Mouse (Mus musculus) inflammation-experienced regulatory T-cells, adult 6 months (primary cell): ENCODE measurements around the gene Ncln. TPM values are rescaled to one million over a fixed set of nuclear protein-coding genes. Genes with fewer than 3 reads are reported as not detected.

Source experiments
- ATAC-seq: one replicate; pipeline ENCODE4 v1.8.0; 2017
- polyA plus RNA-seq, 3 experiments: library from polyadenylated mRNA; unstranded; fragments of 100-300 nt; shearing (Covaris generic); gene quantifications; one replicate each; pipeline ENCODE4 v1.2.1; 2017

The Ncln gene
- polyA plus RNA-seq, 3 experiments from 2014 or later, result 34.3 to 41.1 (median 36.9) TPM

DNA sequence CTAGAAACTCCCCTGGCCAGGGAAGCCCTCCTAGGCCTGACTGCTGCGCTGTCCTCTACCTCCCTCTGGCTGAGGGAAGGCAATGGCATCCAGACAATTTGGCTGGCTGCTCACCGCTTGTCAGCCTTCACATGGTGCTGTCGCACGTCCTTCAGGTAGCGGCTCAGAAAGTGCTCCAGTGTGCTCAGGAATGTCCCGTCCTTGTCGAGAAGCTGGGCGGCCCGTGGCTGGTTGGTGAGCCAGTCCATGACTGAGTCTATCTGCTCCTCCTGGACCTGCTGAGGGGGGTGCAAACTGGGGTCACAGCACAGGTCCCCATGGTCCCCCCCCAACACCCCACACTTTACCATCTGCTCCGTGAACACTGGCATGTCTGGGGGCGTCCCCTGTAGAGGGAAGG is 8.1 kb downstream of the Ncln start:
- no peak for ATAC-seq

DNA sequence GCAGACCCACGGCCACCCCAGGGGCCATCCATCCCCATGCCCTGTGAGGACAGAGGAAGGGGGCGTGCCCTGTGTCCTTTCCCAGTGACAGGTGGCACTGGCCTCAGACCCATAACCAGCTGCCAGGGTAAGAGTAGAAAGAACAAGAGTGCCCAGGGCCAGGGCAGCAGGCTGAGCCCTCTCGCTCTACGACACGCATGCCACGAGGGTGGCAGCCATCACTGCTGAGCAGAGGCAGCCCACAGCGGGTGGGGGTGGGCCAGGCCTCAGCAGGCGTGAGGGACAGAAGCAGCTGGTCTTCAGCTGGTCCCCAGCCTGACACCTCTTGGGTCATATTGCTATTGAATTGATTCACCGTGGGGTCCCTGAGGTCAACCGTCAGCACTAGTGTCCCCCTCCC is 9.7 kb downstream of the Ncln start:
- no peak for ATAC-seq

DNA sequence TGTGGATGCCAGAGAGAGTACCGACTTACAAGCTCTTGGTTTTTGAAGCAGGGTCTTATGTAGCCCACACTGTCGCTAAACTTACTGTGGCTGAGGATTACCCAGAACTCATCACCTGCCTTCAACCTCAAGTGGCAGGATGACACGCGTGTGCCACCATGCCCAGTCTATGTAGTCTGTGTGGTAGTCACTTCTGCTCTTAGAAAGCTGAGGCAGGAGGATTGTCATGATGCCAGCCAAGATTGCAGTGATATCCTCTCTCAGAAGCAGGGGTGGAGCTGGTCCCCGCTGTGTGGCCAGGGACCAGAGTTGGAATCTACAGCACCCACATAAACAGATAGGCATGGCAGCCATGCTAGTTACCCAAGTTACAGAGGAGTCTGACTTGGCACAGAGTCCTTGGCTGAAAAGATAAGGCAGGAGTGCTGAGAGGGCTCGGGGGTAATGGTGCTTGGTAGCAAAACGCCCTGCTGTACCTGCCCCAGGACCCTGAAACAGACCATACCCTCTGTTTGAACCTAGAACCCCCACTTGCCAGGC is 10.6 kb downstream of the Ncln start:
- ATAC-seq, result no peak

DNA sequence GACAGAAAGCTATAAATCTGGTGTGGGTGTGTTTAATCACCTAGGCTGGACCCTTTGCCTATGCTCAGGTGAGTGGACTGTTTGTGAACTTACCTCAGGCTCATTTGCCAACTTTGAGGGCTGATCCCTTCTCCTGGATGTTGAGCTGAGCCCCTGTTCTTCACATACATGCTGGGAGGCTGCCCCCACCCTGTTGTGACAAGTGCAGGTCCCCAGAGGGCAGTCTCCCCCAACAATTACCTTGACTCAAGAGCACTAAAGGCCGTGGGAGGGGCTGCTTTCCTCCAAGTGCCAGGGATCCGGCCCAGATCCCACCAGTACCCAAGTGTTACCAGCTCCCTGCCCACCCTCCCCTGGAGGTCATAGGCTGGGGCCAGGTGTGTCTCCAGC is 11.1 kb downstream of the Ncln start:
- ATAC-seq, result peak; percentile 33

DNA sequence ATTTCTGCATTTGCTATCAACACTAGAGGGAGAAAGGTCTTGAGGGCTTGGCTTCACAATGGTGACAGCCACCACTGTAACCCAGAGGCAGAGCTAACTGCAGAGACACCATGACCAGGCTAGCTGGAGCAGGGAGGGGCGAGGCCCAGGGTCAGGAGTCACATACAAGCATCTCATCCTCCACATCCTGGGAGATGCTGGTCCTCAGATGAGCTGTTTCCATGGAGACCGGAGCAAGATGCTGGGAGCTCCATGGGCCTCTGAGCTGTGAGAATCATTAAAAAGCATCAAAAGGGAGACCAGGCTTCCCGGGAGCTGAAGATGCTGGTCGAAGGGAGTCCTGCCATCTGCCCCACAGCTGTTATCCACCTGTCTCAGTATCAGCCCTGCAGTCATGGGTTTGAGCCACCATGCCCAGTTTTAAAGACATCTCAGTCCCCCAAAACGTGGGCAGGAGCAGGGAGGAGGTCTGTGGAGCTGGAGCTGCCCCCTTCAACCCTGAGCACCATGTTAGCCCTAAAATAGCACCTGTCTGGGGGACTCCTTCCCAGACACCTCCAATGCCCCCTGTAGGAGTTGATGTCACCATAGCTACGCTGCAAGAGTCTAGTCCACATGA is 11.6 kb downstream of the Ncln start:
- no peak for ATAC-seq

DNA sequence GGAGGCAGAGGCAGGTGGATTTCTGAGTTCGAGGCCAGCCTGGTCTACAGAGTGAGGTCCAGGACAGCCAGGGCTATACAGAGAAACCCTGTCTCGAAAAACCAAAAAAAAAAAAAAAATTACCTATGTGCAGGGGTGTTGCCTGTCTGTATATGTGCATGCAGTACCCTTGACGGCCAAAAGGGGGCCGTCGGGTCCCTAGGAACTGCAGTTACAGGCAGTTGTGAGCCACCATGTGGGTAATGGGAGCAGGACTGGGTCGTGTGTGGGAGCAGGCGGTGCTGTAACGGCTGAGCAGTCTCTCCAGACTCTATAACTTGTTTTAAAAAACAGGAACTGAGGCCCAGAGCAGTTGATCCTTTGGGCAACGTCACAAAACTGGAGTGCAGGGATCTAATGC is 12.2 kb downstream of the Ncln start:
- peak; percentile 31 for ATAC-seq

DNA sequence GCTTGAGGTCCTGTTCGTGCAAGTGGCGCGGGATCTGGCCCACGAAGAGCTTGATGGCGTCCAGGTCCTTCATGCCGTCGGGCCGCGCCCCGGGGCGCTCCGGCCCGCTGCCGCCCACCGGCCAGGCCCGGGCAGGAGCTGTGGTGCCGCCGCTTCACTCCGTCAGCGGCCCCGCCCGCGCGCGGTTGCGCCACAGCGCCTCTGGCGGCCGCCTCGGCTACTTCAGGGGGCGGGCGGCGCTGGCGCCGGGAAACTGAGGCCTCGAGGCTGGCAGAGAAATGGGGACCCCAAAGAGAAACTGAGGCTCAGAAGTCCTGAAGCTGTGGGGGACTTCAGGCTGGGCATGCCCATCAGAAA is 13.7 kb downstream of the Ncln start, which contains the start of gene Celf5:
Gene Celf5, minus strand, starts transcription at position 177 of the 357 bp plus-strand sequence.
- peak; percentile 72 for ATAC-seq

DNA sequence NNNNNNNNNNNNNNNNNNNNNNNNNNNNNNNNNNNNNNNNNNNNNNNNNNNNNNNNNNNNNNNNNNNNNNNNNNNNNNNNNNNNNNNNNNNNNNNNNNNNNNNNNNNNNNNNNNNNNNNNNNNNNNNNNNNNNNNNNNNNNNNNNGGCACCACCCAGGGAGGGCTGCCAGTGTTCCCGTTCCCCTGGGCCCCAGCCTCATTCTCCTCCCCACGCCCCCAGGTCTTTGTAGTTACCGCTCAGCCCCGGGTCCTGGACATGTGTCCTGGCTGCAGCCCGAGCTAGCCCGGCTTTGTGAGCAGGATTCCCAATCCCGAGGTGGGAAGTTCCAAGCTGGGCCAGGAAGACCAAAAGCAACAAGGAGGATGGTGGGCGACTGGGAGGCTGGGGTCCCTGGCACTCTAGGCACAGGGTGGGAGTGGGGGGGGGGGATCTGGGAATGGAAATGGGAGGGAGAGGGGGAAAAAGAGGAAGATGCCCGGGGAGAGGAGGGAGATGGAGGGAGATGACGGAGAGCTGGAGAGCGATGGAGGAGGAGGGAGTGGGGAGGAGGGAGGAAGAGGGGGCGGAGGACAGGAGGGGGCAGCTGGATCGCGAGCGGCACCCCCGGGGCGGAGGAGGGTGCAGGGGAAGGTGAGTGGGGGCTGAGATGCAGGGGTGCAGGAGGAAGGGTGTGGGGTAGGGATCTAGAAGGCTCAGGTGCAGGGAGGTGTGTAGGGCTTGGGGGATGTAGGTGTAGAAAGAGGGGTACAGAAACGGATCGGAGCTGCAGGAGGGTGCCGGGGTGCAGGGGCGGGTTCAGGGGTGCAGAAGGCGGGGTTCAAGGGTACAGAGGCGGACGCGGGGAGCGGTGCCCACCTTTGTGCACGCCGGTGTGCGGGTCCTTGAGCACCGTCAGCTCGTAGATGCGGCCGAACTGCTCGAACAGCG is 14.3 kb downstream of the Ncln start:
- peak; percentile 49 for ATAC-seq

DNA sequence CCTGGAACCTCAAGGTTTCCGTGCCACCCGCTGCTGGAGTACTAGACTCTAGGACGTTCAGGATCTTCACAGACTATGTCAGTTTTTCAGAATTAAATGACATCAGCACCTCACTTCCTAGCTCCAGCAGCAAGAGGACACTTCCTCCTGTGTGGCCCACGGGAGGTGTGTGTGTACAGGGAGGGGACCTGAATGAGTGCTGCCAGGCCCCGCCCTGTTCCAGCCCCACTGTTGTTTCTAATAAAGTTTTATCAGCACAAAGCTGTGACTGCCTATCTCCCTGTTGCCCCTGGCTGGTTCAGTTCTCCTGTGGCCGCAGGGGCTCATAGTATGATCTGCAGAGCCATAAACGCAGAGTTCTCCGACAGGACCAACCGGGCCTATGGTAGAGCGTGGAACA is 21.7 kb downstream of the Ncln start:
- no peak for ATAC-seq

DNA sequence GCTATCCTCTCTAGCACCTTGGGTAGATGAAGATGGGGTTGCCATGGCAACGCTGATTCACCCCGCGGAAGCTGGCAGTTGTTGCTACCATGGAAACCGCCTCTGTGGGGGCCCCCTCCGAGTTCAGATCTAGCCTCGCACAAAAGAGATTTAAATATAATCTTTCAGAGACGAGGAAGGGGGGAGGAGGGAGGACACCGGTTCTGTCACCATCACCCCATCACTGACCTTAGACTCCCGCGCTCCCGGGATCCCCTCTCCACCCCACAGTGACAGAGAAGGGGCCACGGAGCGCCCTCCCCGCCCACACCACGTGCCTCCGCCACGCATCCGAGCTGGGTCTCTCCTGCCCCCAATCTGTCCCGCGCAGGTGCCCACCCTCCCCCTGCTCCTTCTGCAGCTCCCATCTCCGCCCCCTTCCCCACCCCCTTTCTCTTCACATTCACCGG is 23.2 kb downstream of the Ncln start:
- peak; percentile 47 for ATAC-seq

DNA sequence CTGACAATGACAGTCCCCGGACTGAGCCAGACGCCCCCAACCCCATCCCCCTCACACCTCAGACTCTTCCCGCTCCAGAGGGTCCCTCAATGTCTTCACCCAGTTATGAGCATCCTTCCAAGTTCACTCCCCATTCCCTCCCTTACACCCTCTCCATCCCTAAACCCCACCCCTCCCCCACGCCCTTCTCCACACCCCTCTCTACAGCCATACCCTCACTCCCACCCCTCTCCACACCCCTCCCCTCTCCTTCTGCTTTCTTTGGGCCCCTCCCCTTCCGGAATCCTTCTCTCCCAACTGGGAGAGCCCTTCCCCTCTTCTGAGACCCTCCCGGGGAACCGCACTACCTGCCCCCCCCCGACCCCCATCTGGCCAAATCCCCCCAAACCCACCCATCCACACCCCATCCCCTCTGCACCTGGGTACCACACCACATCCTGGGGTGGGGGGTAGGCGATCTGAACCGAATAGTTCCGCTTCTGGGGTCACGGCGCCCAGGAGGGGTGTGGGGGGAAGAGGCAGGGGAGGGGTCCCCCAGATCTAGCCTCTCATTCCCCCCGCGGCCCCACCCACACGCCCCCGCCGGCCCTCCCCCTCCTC is 23.7 kb downstream of the Ncln start:
- ATAC-seq, result peak; percentile 36

DNA sequence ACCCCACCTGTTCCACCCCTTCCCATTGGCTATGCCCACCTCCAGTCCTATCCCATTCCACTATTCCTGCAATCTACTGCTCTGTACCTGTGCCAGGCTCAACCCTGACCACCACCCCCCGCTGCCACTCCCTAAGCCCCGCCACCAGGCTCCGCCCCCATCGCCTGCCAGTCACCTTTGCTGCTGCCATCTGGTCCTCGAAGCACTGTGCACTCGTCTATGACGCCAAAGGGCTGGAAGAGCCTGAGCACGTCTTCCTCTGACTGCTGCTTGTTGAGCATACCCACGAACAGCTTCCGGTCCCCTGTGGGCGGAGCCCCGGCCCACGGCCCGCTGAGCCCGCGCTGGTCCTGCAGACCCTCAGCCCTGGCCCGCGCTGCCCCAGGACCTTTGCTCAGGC is 25.7 kb downstream of the Ncln start:
- peak; percentile 89 for ATAC-seq

DNA sequence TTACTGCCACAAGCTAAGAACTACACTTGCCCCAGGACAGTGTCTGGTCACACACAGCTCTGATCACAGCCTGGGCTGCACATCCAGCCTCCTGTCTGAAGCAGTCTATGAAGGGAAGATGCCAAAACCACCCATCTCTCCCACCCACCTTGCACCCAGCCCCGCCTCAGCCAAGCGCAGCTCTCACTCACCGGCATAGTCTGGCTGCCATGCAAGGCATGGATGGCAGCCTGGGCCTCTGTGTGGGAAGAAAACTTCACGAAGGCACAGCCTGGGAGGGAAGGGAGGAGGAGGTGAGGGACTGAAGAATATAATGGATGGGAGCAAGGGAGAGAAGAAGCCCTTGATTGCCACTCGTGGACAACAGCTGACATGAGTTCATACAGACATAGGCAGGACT is 26.9 kb downstream of the Ncln start:
- ATAC-seq, result no peak

DNA sequence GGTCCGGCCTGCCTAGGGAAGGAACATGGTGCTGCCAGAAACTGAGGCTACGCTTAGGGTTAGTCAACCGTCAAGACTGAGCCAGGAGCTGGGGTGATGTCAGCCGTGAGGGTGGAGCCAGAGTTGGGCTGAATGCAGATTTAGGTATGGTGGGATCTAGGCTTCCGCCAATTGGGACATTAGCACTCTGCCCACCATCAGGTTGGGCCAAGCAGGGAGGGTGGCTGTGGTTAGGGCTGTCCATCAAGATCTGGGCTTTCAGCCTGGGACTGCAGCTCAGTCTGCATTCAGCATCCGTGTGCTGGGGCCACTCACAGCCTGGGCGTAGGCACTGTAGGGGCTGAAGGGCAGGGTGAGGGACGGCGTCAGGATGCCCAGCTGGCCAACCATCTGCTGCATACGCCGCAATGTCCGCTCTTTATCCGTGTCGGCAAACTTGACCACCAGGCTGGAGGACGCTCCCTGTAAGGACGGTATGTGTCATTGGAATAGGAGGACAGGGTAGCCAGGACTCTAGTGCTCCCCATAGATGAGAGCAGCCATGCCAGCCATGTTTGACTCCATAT is 28.4 kb downstream of the Ncln start:
- no peak for ATAC-seq

DNA sequence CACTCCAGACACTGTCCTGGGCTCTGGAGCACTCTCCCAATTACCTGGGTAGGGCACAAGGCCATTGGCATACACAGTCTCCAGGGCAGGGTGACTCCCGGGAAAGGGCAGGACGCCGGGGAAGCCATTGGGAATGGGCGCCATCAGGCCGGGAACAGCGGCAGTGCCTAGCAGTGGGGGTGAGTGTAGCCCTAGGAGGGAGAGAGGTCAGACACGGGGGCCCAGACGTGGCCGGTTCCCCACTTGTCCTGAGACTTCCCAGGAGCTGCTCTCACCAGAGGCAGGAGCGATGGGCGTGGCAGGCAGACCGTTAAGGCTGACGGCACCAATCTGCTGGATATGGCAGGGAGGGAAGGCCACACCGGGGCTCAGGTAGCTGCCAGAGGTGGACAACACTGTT is 29.3 kb downstream of the Ncln start:
- no peak for ATAC-seq

DNA sequence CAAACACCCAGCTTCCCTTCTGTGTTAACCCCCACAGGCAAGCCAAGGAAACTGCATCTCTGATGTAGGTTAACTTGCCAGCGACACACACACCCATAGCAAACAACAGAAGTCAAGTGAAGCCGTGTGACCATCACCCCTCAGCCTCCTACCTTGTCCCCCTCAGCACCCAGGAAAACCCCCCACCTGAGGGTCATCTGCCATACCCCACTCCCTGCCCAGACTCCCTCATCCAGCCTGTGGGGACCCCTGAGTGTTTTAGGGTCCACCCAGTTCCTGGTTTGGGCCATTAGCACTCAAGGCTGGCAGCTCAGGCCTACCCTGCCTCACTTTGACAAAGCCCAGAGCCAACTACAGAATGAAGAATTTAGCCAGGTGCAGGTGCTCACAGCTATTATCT is 30.1 kb downstream of the Ncln start:
- ATAC-seq, result no peak

DNA sequence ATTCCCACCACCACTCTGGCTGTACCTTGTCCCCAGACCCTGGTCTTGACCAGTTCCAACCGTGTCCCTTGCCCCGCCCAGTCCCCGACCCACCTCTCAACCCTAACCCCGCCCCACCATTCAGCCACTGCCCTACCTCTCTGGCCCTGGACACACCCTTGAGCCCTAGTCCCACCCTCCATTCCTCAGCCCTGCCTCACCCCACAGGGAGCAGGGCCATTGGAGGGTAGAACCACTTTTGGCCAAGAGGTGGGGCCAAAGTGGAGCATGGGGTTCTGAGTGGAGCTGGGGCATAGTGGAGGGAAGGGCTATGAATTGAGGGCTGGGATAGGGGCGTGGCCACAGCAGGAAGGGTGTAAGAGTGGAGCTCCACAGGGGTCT is 30.9 kb downstream of the Ncln start:
- no peak for ATAC-seq

DNA sequence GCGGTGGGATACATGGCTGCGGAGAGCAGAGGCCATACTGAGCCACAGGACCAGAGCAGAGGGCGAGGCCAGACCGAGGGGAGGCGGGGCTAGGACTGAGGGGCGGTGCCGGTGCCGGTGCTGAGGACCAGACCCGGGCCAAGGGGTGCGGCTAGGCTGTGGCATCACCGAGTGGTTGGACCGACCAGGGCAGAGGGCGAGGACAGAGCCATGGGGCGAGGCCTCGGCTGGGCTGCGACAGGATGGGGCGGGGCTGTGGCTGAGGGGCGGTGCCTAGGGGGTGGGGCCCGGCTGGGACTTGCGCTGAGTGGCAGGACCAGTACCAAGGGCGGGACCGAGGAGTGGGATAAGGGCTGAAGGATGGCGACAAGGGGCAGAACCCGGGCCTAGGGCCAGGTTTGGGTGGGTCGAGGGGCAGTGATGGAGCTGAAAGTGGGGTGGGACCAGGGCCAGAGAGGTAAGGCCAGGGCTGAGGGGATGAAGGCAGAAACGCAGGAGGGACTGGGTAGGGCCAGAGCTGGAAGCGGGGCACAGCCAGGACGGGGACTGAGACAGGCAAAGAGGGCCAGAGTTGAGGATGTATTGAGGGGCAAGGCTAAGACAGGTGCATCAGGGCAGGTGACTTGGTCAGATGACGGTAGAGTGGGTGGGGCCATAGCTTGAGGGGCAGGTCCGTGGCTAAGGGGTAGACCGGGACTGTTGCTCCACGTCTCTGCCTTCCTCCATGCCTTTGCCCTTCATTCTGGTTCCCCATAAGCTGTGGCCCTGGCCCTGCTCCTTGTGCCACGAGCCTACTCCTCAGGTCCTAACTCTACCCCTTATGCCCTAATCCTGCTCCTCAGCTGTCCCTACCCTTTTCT is 31.6 kb downstream of the Ncln start:
- ATAC-seq, result peak; percentile 48

DNA sequence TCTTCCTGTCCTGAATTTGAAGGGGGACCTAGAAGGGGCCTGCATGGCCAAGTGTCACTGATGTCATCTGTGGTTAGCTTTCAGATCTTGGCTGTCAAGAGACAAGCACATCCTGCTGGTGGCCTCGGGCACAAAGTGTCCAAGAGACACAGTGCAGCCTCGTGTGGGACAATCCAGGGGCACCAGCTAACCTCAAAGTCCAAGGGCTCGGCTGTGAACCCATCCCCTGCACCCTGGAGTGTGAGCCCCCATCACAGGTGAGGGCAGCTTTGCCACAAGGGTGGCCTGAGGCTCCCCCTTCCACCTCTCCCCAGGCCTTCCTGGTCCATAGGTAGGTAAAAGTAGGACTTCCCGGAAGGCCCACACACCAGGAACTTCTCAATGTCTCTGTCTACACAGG is 32.7 kb downstream of the Ncln start:
- no peak for ATAC-seq

DNA sequence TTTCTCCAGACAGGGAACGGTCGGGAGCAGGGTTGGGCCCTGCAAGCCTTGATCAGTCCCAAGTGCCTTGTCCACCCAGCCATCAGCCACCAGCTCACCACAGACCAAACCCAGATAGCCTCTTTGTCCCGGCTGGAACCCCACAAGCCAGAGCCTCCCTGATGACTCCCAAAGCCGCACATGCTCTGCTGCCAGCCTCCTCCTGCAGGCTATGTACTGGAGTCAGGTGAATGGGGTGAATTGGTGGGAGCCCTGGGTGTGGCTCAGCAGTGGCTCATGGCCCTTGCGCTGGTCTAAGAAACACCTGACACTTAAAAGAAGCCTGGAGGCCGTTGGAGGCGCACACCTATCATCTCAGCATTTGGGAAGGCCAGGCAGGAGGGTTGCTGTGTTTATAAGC is 33.3 kb downstream of the Ncln start:
- ATAC-seq, result no peak

DNA sequence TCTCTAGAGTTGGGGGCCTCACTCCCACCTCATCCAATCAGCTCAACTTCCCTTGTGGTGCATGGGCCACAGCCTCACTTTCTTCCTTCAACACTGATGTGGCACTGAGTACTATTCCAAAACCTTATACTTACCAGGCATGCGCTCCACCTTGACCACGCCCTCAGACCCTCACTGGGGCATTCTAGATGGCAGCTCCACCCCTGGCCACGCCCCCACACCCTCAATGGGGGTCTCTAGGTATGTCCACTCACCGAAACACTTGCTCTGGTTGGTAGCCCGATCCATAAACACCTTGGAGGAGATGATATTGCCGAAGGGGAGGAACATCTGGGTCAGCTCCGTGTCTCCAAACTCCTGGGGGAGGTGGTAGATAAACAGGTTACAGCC is 33.8 kb downstream of the Ncln start:
- ATAC-seq, result no peak
